Mouse (Mus musculus) ES-Bruce4 (cell line): ENCODE measurements around the gene Sptssb.

Experiments
- CTCF ChIP-seq: IDR thresholded peaks from one replicate; pipeline ENCODE4 v1.8.1; 2011; ENCODE audit warnings: low read depth, low read length
- EP300 ChIP-seq: IDR thresholded peaks from 2 replicates; pipeline ENCODE4 v1.6.1; 2011; ENCODE audit warnings: low read depth, low read length; ENCODE audit not compliant: insufficient read depth
- POLR2A ChIP-seq: IDR thresholded peaks from one replicate; pipeline ENCODE4 v1.8.1; 2011; ENCODE audit warnings: low read length; ENCODE audit not compliant: insufficient read depth

DNA sequence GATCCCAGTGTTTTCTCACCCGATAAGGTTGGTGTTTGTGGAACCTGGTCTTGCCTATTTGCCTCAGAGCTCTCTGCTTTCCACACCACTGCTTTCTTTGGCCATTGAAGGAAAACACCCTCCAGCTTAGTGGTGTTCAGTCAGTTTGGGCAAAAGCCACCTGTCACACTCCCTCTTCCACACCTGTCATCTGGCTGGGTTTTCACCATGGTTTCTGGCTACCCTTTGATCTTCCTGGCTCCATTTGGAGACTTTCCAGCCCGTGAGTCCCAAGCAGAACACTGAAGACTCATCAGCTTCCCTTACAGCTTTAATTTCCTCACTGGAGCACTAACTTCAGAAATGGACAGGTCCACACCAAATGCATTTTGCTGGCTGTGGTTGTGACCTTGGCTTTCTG is 26.1 kb upstream of the Sptssb start:
- TF ChIP-seq CTCF (no peak), POLR2A (no peak), EP300 (no peak)
